Mouse (Mus musculus) stomach, embryonic 16.5 days (tissue): ENCODE data around the gene Hamp2. TPM values are rescaled to one million over a fixed set of nuclear protein-coding genes. Genes with fewer than 3 reads are reported as not detected.
"Not testable (repeated sequence)": the region's sequence is repeated elsewhere in the genome, so short reads cannot be mapped to it uniquely, and the experiment has no call there.

Experiments used
- ATAC-seq: fragments of 200-750 bp; cut with Nextera tagmentation; 2 replicates; pipeline ENCODE4 v1.8.0; 2017; ENCODE audit warnings: moderate number of reproducible peaks, moderate TSS enrichment; ENCODE audit not compliant: insufficient read depth, low FRiP score
- H3K27ac ChIP-seq: fragments of 300-500 bp; sonication (generic); 2 replicates; pipeline ENCODE4 v1.5.1; 2014; ENCODE audit warnings: low read length
- H3K27me3 ChIP-seq: fragments of 300-500 bp; sonication (generic); 2 replicates; pipeline ENCODE4 v1.6.1; 2014; ENCODE audit warnings: low read length, control low read depth, mixed read lengths; ENCODE audit not compliant: control insufficient read depth, insufficient read depth
- H3K36me3 ChIP-seq: fragments of 300-500 bp; sonication (generic); 2 replicates; pipeline ENCODE4 v1.6.1; 2014; ENCODE audit warnings: low read length; ENCODE audit not compliant: control insufficient read depth, insufficient read depth
- H3K4me1 ChIP-seq: fragments of 300-500 bp; sonication (generic); 2 replicates; pipeline ENCODE4 v1.6.1; 2014; ENCODE audit warnings: low read length, control low read depth, mixed read lengths; ENCODE audit not compliant: control insufficient read depth, insufficient read depth
- H3K4me2 ChIP-seq: fragments of 300-500 bp; sonication (generic); 2 replicates; pipeline ENCODE4 v1.6.1; 2014; ENCODE audit warnings: low read depth, low read length, mixed read lengths
- H3K4me3 ChIP-seq: fragments of 300-500 bp; sonication (generic); replicated peaks from 2 replicates; pipeline ENCODE4 v1.5.1; 2014; ENCODE audit warnings: mild to moderate bottlenecking, low read length
- H3K9ac ChIP-seq: fragments of 300-500 bp; sonication (generic); 2 replicates; pipeline ENCODE4 v1.6.1; 2014; ENCODE audit warnings: low read length
- H3K9me3 ChIP-seq: fragments of 300-500 bp; sonication (generic); replicated peaks from 2 replicates; pipeline ENCODE4 v1.6.1; 2016; ENCODE audit warnings: low read length, control low read depth; ENCODE audit not compliant: control insufficient read depth
- WGBS: fragments of 180-500 bp; shearing (Covaris S2); extraction: QIAGEN DNeasy Blood & Tissue Kit; methylation state at CpG from one replicate; pipeline ENCODE4 v1.1.7; 2014; 5-methylcytosine and 5-hydroxymethylcytosine counted together
- polyA plus RNA-seq: library from polyadenylated mRNA; unstranded; fragments of >200 nt; fragmentation: Nextera tagmentation; extraction: Ambion mirVana; gene quantifications from 2 replicates; pipeline ENCODE4 v1.2.1, GENCODE M21; 2015

Gene Hamp2
- polyA plus RNA-seq: not detected in 2 replicates

GRCm38 (mm10) chr7:30924581-30924980, at the start of gene Hamp2:
Gene Hamp2, minus strand, starts transcription at chr7:30924681.
- not testable (repeated sequence) for H3K36me3 ChIP-seq, H3K4me2 ChIP-seq, H3K4me1 ChIP-seq, H3K27ac ChIP-seq, H3K9me3 ChIP-seq, H3K4me3 ChIP-seq, H3K9ac ChIP-seq, ATAC-seq, H3K27me3 ChIP-seq
- WGBS: 77% methylated on average over 2 of the region's 2 CpGs

- Histone ChIP-seq H3K27ac (peak within 1 kb of the TSS; percentile 95), H3K4me2 (peak within 1 kb of the TSS; percentile 63), H3K9ac (peak within 1 kb of the TSS; percentile 79), H3K4me3 (peak within 1 kb of the TSS; percentile 62), H3K27me3 (no peaks in the 10 kb centered on the region), H3K9me3 (no peaks in the 10 kb centered on the region), H3K36me3 (no peaks in the 10 kb centered on the region), H3K4me1 (peaks cover 14% of the 10 kb centered on the region)
- WGBS: under 1% methylated on average over 37 of the region's 37 CpGs
- ATAC-seq: peak; percentile 94
These were observed 49.2 kb upstream of the Hamp2 start, which contains the start of gene Fam187b for GRCm38 (mm10) chr7:30973501-30974289. Gene Fam187b, plus strand, starts transcription at chr7:30973790.

- Histone ChIP-seq H3K9ac (peak within 1 kb of the TSS; percentile 79), H3K27ac (peak within 1 kb of the TSS; percentile 95), H3K4me1 (peaks cover 14% of the 10 kb centered on the region), H3K27me3 (no peaks in the 10 kb centered on the region), H3K4me2 (peak within 1 kb of the TSS; percentile 63), H3K4me3 (peak within 1 kb of the TSS; percentile 62), H3K9me3 (no peaks in the 10 kb centered on the region), H3K36me3 (no peaks in the 10 kb centered on the region)
- 1% methylated on average over 19 of the region's 19 CpGs for WGBS
- no peak for ATAC-seq
These were observed 48.7 kb upstream of the Hamp2 start, which contains the start of gene Lsr for GRCm38 (mm10) chr7:30973251-30973500. Gene Lsr, minus strand, starts transcription at chr7:30973464.

- H3K9ac ChIP-seq: peak overlapping the region; percentile 79
- H3K36me3 ChIP-seq: no peaks in the 10 kb centered on the region
- WGBS: 5% methylated on average over 41 of the region's 41 CpGs
- H3K9me3 ChIP-seq: no peaks in the 10 kb centered on the region
- no peaks in the 10 kb centered on the region for H3K27me3 ChIP-seq
- ATAC-seq: peak; percentile 31; the same call in 1 of the 2 replicates
- H3K27ac ChIP-seq: peak overlapping the region; percentile 77
- H3K4me1 ChIP-seq: peaks cover 14% of the 10 kb centered on the region
- H3K4me2 ChIP-seq: peak overlapping the region; percentile 63
- peak overlapping the region; percentile 62 for H3K4me3 ChIP-seq
These were observed 48.2 kb upstream of the Hamp2 start for GRCm38 (mm10) chr7:30972426-30973250.

GRCm38 (mm10) chr7:30971901-30972300, 47.4 kb upstream of the Hamp2 start:
- peaks cover 14% of the 10 kb centered on the region for H3K4me1 ChIP-seq
- H3K27me3 ChIP-seq: no peaks in the 10 kb centered on the region
- ATAC-seq: no peak
- no peaks in the 10 kb centered on the region for H3K9me3 ChIP-seq
- peak overlapping the region; percentile 79 for H3K9ac ChIP-seq
- peak overlapping the region; percentile 63 for H3K4me2 ChIP-seq
- H3K4me3 ChIP-seq: peak overlapping the region; percentile 62
- H3K36me3 ChIP-seq: no peaks in the 10 kb centered on the region
- WGBS: 76% methylated on average over 15 of the region's 15 CpGs
- H3K27ac ChIP-seq: no peak overlapping the region

- Histone ChIP-seq H3K4me1 (peaks cover 14% of the 10 kb centered on the region), H3K36me3 (no peaks in the 10 kb centered on the region), H3K27ac (no peak overlapping the region), H3K9ac (no peak overlapping the region), H3K9me3 (no peaks in the 10 kb centered on the region), H3K4me2 (no peak overlapping the region), H3K27me3 (no peaks in the 10 kb centered on the region), H3K4me3 (no peak overlapping the region)
- 70% methylated on average over 4 of the region's 4 CpGs for WGBS
- no peak for ATAC-seq
These were observed 44.7 kb upstream of the Hamp2 start for GRCm38 (mm10) chr7:30969174-30969573.

GRCm38 (mm10) chr7:30968611-30969010, 44.1 kb upstream of the Hamp2 start:
- Histone ChIP-seq H3K4me3 (no peak overlapping the region), H3K27me3 (no peaks in the 10 kb centered on the region), H3K4me1 (peaks cover 14% of the 10 kb centered on the region), H3K27ac (no peak overlapping the region), H3K9ac (no peak overlapping the region), H3K36me3 (no peaks in the 10 kb centered on the region), H3K9me3 (no peaks in the 10 kb centered on the region), H3K4me2 (no peak overlapping the region)
- WGBS: 87% methylated on average over 8 of the region's 8 CpGs
- ATAC-seq: no peak

GRCm38 (mm10) chr7:30966657-30967056, 42.2 kb upstream of the Hamp2 start:
- ATAC-seq: no peak
- H3K36me3 ChIP-seq: no peaks in the 10 kb centered on the region
- no peaks in the 10 kb centered on the region for H3K9me3 ChIP-seq
- no peak overlapping the region for H3K4me2 ChIP-seq
- H3K27ac ChIP-seq: no peak overlapping the region
- peaks cover 6% of the 10 kb centered on the region for H3K4me1 ChIP-seq
- no peak overlapping the region for H3K9ac ChIP-seq
- no peaks in the 10 kb centered on the region for H3K27me3 ChIP-seq
- H3K4me3 ChIP-seq: no peak overlapping the region
- 81% methylated on average over 3 of the region's 3 CpGs for WGBS

GRCm38 (mm10) chr7:30965677-30966076, 41.2 kb upstream of the Hamp2 start:
- Histone ChIP-seq H3K9ac (no peak overlapping the region), H3K27me3 (no peaks in the 10 kb centered on the region), H3K9me3 (no peaks in the 10 kb centered on the region), H3K4me3 (no peak overlapping the region), H3K4me1 (peaks cover 6% of the 10 kb centered on the region), H3K36me3 (0 out of 2 replicates have a peak, but pooled peaks cover 5% of the 10 kb centered on the region), H3K27ac (no peak overlapping the region), H3K4me2 (no peak overlapping the region)
- 86% methylated on average over 14 of the region's 14 CpGs for WGBS
- no peak for ATAC-seq
